Mouse (Mus musculus): Measurements from ENCODE around the gene Zfp169. TPM values are rescaled to one million over a fixed set of nuclear protein-coding genes. Genes with fewer than 3 reads are reported as not detected.
"Not testable (repeated sequence)": the region's sequence is repeated elsewhere in the genome, so short reads cannot be mapped to it uniquely, and the experiment has no call there.

The Zfp169 gene
- 6.7 and 9.1 TPM in 2 replicates for total RNA-seq (2021)
- long read RNA-seq, experiment 1, partial matches to known transcripts, result 0 of 1 reads
- long read RNA-seq, experiment 1, other reads (novel, unspliced or antisense), result 1 of 1 reads
- long read RNA-seq, experiment 2, partial matches to known transcripts, result 0 of 1 reads
- long read RNA-seq, experiment 2, other reads (novel, unspliced or antisense), result 0 of 1 reads

DNA sequence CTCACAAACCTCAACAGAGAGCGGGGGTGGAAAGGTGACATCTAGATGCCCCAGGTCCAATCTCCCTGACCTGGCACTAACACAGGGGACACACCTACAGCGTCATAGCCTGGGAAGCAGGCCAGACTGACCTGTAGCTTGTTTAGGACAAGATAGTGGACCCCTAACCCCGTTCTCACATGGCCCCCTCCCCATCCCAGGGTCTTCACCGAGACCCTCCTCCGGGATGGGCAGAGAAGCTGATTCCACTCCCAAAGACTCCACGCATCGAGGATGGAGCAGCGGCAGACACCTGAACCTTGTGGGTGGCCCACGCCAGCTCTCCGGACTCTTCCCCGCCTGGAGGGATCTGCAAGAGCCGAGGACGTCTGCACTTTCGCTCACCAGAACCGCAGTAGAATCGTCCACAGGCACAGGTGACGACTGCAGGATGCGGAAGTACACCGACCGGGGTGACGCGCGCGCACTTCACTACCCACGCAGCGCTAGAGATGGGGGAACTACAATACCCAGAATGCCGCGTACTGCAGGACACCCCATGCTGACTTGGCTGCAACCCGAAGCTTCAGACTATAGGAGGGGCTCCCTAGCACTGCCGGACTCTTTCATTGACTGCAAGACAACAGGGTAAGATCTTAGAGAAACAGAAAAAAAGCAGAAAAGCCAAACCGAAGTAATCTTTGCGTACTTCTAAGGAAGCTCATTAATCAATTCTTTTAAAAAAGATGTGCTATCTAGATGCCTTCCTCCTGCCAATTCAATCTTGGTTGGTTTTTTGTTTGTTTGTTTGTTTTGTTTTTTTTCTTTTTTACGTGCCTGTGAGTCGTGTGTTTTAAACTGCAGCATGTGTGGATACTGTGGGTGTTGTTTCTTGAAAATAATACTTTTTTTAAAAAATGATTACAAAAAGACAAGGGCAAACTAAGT, at the start of gene Zfp169, which contains the start of gene A830005F24Rik:
Gene Zfp169 (minus strand): TSS at position 449 of the 927 bp plus-strand sequence.
Gene A830005F24Rik (plus strand): TSS at position 568 of the 927 bp plus-strand sequence.
- DNase-seq, result peak; percentile 89

DNA sequence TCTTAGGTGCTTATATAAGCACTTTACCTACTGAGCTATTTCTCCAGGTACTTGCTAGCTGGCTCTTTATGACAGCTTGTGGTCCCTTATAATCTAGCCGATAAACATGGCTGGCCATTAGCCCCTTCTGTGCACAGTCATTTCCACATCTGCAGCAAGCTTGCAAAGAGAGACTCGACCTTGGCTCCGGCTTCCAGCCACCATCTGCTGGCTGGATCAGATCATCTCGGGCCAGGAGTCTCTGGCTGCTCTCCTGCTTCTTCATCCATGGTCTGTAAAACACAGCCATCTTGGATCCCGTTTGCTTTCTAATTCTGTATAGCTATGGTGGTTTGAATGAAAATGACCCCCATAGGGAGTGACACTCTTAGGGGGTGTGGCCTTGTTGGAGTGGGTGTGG, 49.1 kb upstream of the Zfp169 start:
- no peak for DNase-seq

DNA sequence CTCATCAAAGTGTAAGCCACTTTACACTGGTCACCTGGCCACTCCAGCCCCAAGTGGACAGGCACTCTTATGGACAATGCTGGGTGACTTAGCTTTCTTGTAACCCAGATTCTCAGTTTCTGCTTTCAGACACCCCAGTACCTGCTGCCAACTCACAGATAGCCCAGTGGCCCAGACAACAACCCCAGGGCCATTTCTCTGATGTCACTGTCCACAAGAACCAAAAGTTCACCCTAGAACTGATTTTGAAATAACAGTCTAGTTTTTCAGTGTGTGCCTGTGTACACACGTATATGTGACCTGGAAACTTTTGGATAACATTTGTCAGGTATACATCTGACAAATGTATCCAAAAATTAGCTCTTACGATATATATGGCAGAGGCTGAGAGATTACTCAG, 48.2 kb upstream of the Zfp169 start:
- no peak for DNase-seq

DNA sequence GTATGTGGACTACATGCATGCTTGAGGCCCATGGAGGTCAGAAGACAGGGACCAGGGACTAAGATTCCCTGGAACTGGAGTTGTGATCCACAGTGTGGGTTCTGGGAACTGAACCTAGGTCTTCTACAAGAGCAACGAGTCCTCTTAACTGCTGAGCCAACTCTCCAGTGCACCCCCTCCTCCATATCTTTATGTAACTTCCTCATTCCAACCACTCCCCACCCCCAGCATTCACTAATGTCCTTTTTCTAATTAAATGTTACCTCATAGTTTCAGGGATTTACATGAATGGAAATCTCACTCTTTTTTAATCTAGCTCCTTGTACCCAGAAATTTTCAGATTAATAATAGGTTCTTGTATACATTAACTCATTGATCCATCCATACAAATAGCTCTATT, 42.7 kb upstream of the Zfp169 start:
- DNase-seq, result no peak

DNA sequence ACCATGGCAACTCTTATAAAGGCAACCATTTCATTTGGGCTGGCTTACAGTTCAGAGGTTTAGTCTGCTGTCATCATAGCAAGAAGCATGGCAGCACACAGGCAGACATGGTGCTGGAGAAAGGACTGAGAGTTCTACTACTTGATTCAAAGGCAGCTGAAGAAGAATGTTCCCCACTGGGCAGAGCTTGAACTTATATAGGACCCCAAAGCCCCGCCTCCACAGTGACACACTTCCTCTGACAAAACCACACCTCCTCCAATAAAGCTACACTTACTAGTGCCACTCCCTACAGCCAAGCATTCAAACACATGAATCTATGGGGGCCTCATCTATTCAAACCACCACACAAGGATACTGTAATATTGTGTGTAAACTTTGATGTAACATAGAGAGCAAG, 41.3 kb upstream of the Zfp169 start:
- DNase-seq, result no peak

DNA sequence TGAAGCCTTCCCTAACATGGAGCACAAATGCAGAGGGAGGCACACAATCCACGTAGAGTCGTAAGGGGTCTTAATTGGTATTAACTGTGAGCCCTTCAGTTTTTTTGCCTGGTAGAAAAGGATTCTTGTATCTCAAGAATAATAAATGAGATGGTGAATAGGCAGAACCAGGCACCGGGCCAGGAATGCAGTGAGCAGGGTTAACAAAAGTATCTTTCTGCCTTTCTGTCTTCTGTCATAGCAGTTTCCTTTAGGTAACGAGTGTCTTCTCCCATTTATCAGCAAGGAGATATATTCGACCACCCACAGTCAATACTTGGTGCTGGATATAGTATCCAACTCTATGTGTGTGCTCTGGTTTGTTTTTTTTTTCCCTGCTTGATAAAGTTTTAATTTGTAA, 40.3 kb upstream of the Zfp169 start:
- DNase-seq, result peak; percentile 47

DNA sequence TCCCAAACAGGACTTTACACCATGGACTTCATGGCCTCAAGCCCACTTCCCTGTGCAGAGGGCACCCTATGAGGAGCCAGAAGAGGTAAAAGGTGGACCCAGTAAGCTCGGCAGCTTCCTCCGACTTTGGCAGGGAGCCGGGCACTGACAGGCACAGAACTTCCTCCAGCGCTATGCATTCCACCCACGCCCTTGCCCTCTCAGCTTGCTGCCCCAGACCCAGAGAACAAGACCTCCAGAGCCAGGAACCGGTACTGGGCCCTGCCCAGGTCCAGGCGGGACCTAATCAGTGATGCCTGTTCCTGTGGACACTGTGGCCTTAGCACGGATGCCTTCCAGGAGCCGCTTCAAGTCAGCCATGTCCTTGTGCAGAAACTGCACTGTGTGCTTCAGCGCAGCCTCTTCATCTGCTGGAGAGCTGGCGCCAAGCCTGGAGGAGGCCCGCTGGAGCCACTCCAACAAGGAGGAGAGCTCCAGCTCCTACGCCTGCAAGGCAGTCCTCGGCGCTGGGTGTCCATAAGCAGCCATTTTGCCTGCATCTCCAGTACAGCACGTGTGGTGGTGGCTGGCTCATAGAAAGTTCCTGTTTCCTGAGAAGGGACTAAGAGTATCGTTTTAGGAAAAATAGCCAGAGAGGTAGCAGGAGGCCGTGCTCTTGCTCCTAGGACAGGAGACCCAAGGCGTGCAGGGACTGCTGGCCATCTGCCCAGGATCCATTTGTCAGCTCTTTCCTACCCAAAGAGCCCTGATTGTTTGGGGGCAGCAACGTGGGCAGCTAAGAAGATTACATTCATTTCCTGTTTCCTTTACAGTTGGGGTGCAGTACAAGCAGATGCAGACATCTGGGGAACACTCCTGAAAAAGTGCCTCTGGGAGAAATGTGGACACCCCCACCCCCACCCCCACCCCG, 39.2 kb upstream of the Zfp169 start:
- peak; percentile 94 for DNase-seq

DNA sequence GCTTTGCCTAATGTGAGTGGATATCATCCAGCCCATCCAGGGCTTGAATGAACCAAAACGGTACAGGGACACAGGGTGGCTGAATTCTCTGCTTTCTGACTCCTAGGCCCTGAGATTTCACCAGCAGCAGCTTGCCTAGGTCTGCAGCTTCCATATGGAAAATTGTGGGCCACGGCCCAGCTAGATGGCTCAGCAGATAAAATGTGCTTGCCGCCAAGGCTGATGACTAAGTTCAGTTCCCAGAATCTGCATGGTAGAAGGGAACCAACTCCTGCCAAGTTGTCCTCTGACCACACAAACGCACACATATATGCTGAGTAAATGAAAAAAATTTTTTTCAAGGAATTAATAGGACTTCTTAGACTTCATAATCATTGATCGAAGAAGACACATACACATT, 35.0 kb upstream of the Zfp169 start:
- DNase-seq, result peak; percentile 40

DNA sequence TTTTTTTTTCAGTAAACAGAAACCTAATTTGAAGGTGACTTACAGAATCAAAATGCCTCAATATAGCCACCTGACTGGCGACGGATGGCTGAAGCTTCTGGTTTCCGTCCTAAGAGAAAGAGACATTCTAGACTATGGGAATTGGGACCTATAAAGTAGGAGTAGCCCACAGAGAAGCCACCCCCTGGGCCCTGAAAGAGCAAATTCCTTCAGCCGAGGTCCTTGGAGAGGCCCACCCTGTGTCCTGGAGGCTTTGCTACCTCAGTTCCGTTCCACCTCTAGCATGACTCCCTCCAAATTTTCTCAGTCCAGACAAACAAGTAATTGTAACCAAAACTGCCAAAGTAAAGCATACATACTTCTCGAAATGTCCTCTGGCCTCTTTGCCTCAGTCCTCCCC, 34.4 kb upstream of the Zfp169 start:
- no peak for DNase-seq

DNA sequence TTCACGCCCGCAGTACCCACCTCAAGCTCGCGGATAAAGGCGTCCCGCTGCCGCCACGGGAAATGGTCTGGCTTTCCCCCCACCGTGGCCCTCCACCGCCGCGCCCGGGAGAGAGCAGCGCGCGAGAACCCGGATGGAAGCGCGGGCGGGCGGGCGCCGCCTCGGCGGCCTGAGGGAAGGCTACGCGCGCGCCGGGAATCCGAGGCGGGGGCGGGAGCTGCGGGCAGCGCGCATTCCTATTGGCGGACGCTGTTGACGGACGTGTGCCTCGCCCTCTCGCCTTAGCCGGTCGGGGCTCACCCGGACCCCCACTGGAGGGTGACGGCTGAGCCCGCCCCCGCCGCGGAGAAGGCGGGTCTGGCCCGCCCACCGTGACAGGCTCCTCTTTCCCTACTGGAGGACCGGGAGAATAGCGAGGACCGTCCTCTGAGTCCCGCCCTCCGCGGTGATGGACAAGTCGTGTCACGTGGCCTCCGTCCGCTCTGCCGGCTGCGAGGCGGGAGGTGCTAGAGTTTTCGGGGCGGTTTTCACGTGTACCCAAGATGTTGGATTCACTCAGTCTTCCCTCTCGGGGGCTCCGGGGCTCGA, 33.2 kb upstream of the Zfp169 start:
- peak; percentile 100 for DNase-seq

DNA sequence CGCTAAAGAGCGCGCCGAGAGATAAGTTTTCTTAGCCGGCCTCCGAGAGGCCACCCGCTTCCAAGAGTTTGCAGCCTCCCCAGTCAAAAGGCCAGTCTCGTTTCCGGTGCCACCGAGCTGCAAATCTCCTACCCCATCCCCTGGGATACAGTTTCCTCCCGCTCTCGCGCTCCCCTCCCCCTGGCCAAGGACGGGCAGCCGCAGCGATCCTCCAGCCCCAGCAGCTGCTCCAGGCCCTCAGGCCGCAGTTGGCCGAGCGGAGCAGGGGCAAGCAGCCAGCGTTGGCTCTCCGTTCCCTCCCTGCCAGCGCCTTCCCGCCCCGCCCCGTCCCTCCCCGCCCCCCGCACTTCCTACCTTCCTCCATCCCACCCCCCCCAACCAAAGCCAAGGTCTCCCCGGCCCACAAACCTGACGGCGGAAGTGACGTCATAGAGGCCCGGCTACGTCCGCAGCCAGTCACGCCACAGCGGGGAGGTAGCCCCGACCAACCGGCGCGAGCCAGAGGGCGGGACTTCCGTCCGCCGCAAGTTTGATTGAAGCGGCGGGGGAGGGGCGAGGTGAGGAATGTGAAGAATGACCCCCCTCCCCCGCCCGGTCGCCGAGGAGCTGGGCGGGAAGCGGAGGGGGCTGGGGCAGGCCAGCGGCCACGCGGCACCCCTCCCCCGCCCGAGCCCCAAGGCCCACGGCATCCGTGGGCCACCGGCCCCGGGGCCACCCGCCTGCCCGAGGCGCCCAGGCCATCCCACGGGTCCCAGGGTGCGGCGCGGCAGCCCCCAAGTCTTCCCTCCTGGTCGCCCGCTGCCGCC, 32.4 kb upstream of the Zfp169 start:
- DNase-seq, result peak; percentile 99

DNA sequence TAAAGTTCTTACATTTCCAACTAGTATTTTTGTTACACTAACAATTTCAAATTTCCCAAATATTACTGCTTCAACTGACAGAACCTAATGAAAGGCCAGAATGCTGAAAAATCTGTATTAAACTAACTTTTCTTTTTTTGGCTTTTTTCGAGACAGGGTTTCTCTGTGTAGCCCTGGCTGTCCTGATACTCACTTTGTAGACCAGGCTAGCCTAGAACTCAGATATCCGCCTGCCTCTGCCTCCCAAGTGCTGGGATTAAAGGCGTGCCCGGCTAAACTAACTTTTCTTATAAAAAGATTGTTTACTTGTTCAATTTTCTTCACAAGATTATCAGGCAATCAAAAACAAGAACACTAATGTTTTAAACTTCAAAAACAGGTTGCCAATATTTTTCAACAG, 31.6 kb upstream of the Zfp169 start:
- DNase-seq, result no peak

DNA sequence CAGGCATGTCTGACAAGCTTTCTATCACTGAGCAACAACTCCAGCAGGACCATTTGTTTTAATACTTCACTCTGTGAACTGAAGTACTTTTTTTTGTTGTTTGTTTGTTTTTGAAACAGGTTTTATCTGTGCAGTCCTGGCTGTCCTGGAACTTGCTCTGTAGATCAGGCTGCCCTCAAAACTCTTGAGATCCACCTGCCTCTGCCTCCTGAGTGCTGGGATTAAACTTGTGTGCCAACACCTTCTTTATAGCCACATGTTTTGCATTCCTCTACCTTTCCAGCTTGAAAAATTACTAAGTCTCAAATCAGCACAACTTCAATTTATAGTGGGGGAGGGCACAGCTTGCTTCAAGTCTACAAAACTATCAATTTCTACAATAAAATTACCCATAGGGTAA, 31.1 kb upstream of the Zfp169 start:
- no peak for DNase-seq

DNA sequence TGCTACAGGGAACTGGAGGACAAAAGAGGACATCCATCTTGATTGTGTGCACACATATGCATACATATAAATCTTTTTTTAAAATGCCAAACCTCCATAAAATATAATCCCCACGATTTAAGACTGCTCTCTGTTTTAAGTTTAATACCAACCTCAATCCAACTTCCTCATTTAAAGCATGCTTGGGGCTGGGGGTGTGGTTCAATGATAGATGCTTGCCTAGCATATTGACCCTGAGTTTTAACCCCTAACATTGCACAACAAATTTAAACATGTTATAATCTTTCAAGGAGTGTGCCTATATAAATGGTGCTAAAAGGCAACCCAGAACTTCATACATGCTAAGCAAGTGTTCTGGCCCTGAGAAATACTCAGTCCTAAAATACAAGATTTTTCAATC, 27.2 kb upstream of the Zfp169 start:
- no peak for DNase-seq

DNA sequence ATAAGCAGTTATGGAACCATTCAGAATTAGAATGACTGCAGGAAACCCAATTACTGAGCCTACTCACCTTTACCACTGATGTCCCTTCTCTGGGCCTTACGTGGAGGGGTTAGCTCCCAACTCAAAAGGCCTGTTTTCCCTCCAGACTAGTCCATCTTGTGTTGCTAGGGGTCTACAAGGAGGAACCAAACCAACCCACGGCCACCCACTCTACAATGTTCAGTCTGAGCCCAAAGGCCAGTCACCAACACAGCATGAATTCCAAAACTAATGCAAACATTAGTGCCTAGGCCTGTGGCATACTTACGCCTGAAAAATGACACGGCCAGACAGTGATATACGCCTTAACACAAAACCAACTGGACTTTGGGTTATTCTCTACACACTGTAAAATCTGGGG, 20.2 kb upstream of the Zfp169 start:
- DNase-seq, result no peak

DNA sequence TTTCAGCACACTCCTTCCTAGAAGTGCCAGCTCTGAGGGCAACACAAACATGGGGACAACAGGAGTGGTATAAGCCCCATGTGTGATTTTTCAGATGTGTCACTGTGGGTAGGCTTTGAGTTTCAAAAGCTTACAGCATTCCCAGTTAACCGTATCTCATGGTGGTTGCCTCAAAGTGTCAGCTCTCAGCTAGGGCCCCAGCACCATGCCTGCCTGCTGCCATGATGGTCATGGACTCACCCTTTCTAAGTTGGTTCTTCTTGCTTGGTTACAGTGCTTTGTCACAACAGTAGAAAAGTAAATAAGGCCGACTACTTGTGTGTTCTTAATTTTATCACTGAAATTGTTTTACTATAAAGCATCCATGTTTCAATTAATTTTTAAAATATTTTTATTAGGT, 18.2 kb upstream of the Zfp169 start:
- no peak for DNase-seq

DNA sequence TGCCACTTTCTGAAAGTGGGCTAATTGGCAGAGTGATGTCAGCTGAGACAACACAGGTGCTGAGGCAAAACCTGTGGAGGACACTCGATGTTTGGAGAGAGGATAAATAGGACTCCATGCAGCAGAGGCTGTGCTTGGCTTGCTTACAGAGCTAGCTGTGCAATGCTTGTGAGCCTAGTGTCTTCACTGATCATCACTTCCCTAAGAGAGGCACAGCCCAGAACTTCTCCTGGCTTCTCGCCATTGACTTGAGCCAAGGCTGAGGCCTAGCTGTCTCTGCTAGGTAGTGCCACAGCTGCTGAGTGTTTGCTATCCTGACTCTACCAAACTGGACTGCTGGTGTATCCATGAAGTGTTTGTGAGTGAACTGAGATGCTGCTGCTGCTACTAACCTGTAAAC, 17.4 kb upstream of the Zfp169 start:
- DNase-seq, result peak; percentile 67

DNA sequence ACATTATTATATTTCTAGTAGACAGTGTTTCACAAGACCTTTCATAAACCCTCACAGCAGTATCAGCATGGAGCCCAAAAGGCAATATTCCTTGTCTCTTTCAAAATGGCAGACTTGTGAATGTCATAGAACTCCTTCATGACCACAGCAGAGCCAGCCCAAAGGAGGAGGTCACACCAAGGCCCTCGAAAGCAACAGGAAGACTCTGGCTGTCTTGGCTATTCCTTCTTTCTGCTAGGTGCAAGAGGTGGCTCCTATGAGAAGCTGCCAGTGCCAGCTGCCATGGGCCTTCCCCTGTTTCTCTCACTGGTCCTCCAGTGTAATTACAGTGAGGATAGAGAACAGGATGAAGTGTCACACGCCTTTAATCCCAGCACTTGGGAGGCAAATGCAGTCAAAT, 15.8 kb upstream of the Zfp169 start:
- no peak for DNase-seq

DNA sequence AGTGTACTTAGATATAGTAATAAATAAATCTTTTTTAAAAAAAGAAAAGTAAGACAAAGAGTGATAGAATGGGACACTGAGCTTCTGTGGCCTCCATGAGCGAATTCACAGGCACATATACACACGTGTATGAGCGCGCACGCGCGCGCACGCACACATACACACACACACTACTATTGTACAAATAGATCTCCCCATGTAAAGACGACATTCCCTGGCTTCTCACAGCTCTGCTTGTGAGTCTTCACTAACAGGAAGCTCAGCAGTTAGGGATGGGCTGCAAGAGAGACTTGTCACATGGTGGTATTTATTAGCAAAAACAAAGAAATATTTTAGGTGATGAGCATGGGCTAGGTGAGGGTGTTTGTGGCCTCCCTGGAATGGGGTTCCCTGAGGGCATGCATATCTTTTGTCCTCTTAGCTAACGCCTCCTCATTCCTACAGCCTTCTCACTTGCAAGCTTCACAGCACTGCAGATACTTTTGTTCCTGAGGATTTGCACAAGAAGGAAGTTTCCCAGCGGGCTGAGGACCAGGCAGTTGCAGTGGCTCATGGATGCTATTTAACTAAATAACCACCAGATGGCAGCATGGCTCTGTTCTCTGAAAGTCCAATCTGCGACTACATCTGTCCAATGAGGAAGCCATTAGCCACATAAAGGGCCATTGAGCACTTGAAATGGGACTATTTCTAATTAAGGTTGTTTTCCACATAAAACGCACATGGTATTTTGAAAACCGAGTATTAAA, 15.0 kb upstream of the Zfp169 start:
- peak; percentile 78 for DNase-seq

DNA sequence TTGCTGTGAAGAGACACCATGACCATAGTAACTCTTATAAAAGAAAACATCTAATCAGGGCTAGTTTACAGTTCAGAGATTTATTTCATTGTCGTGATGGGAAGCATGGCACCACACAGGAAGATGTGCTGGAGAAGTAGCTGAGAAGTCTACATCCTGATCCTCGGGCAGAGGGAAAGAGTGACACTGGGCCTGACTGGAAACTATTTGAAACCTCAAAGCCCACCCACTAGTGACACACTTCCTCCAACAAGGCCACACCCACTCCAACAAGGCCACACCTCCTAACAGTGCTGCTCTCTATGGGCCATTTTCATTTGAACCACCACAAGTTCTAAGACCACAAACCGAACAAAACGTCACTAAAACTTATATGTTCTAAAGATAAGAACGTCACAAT, 12.5 kb upstream of the Zfp169 start:
- DNase-seq, result no peak

DNA sequence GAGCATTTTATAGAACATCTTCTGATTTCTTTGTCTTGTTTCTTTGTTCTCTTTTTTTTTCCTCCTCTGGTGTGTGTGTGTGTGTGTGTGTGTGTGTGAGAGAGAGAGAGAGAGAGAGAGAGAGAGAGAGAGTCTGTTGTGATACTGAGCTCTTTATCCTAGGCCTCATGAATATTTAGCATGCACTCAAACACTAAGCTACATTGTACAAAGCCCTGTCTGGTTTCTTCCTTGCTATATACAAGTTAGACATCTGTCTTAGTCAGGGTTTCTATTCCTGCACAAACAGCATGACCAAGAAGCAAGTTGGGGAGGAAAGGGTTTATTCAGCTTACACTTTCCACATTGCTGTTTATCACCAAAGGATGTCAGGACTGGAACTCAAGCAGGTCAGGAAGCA, 5.9 kb upstream of the Zfp169 start:
- DNase-seq, result not testable (repeated sequence)
